Mouse (Mus musculus) liver, adult (tissue): ENCODE data around the gene Rftn1.

ENCODE experiments used
- GATA4 ChIP-seq: IDR thresholded peaks from 2 replicates; pipeline ENCODE4 v1.6.1; 2014; ENCODE audit warnings: mild to moderate bottlenecking, low read length; ENCODE audit not compliant: insufficient replicate concordance

The Rftn1 gene

DNA sequence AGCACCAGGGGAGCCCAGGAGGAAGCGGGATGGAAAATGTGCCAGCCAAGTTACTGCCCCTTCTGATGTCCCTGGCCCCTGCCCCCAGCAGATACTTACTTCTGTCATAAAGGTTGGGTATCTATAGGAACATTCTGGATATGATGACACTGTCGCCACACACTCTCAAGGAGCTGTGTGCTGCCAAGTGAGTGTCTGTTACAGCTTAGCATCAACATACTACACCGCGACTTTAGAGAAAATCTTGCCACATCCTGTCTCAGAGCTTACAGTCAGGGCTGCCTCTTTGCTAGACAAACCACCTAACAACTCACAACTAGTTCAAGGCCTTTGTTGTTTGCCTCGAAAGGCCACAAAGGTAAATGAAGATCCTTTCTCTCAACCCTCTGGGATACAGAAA lies 96.4 kb downstream of the Rftn1 start:
- no peak for TF ChIP-seq GATA4

DNA sequence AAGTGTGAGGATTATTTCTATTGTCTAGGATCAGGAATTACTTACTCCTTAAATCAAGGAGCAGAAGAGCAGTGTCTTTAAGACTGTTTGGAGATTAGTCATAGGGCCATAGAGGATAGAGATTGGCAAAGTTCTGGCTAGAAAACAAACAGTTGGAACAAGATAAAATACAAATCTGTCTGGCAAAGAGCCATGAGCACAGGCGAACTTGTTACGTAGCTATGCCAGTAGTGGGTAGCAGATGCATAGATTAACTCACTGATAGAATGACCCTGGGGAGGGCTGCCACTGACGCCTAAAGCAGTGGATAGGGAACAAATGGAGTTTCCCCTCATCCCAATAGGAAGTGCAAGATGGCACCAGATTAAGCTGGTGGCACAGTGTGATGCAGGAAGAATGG lies 97.1 kb downstream of the Rftn1 start:
- no peak for TF ChIP-seq GATA4

DNA sequence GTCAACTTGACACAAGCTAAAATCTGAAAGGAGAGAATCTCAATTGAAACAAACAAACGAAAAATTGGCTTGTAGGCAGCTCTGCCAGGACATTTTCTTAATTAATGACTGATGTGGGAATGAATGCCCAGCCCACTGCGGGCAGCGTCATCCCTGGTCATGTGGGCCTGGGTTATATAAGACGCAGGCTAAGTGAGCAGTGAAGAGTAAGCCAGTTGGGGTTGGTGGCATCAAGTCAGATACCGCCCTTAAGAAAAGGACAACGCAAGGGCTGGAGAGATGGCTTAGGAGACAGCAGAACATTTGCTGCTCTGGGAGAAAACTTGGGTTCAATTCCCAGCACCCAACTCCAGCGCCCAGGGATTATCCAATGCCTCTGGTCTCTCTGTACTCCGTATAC lies 97.6 kb downstream of the Rftn1 start:
- TF ChIP-seq GATA4 = no peak

DNA sequence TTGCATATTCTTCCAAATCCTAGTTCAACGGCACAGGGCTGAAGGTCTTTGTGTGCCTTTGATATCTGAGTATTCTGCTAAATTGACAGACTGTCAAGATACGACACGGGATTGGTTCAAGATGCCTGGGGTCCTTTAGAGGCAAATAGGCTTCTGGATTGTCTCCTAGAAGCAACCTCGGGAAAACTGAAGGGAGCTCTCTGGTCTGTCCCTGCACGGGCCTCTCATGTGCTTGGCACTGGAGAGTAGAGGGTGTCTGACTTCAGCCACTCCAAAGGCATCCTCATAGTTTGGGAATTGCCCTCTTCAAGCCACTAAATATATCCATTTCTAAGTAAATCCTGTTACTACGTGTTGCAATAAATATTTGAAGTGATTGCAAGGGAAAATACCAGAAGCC lies 98.6 kb downstream of the Rftn1 start:
- TF ChIP-seq GATA4 = no peak

DNA sequence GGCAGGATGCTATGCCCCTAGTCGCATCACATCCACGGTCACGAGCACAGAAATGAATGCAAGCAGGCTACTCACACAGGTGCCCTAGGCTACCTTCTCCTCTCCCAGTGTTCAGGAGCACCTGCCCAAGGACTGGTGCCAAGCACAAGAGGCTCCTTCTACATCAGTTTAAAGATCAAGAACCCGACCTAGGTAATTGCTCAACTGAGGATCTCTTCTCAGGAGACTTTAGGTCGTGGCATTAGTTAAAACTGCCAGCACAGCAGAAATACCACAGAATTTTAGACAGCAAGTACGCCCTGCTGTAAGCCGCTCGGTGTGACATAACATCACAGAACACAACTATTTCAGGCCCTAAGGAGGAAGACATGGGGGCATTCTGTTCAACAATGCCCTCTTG lies 100.7 kb downstream of the Rftn1 start:
- no peak for TF ChIP-seq GATA4

DNA sequence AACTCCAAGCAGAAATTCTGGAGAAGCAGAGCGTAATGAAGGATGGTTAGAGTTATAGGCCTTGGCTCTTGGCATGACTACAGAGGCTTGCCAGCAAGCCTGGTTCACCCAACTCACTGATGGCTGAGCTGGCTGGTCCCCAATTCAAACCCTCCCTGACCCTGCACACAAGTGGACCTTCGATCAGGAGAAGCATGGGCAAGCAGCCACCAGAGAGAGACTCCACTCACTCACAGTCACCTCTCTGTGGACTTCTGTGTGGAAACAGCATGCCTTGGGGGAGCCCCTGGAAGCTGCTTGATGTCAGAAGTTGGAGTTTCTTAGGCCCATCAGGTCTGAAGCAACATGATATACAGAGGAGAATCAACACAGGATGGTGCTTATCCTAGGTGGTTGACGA lies 102.4 kb downstream of the Rftn1 start:
- no peak for TF ChIP-seq GATA4

DNA sequence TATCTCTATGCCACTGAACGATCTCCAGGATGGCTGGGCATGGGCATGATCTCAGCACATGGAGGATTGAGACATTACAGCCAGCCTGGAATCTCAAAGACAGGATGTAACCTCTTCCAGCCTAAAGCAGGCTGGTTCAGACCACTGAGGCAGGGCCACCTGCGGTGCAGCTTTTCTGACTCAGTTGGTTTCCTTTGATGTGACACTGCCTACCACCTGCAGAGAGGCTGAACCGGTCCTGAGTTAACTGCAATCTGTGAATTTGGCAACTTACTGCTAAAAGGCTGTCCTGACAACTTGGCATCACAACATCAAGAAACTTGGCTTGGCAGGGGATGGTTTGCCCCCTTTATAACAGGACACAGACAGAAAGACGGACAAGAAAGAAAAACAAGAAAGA lies 103.6 kb downstream of the Rftn1 start:
- no peak for TF ChIP-seq GATA4

DNA sequence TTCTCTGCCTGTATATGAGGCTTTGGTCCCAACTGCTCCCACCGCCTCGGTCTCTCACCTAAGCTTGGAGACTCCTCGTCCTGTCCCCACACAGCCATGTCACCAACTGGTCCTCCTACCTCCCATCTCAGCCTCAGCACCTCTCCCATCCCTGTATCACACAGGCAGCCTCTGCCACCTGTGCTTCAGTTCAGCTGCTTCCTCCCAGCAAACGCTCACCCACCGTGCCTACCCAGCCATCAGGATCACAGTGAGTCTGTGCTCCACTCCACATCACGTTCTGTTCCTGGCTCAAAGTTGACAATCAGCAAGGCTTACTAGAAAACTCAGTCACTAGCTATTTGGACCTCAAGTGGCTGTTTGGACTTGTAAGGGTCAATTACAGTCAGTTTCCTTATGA lies 105.8 kb downstream of the Rftn1 start:
- no peak for TF ChIP-seq GATA4

DNA sequence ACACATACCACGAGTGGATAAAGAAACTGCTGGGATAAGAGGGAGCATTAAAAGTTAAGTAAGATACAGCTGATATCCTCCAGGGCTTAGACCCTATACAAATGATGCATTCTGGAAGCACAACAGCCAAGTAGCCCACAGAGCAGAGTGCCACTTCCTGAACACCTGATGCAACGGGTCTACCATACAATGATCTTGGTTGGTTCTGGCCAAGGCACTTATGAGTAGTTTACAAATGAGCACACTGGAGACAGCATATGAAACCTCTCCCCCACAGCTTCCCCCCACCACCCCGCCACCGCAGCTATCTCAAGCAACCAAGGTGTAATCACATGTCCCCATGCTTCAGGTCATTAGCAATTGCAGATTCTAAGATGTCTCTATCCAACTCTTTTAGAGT lies 106.5 kb downstream of the Rftn1 start:
- no peak for TF ChIP-seq GATA4

DNA sequence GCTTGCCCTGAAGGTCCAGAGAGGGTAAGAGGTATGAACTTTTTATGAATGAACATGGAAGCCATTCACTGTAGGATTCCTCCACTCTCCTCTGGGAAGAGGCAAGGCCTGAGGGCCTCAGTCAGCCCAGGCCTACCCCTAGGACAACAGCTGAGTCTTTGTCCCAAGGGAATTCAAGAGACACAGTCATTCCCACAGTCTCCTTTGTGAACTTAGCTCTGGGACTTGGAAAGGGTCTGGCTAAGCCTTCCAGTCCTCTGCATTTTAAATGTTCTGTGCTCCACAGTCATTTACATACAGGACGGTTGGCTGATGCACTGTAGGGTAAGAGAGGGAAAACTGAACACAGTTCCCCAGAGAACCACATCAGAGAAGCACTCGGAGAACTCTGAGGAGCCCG lies 107.5 kb downstream of the Rftn1 start:
- TF ChIP-seq GATA4 = no peak

DNA sequence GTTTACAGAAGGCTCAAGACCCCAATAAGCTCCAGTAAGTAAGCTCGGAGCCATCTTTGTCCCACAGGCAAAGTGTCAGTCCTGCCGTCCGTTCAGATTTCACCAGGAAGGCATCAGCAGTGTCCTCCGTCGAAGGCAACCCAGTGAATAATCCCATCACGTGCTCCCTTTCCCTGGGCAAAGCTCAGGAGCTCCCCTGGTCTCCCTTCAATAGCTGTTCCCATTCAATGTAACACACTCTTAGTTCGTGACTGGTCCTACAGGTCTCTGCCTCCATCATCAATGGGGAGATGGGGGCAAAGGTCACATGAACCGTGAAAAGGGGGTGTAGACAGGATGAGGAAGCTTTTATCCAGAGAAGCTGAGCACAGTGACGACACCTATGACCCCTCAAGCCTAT lies 108.8 kb downstream of the Rftn1 start:
- TF ChIP-seq GATA4 = no peak

DNA sequence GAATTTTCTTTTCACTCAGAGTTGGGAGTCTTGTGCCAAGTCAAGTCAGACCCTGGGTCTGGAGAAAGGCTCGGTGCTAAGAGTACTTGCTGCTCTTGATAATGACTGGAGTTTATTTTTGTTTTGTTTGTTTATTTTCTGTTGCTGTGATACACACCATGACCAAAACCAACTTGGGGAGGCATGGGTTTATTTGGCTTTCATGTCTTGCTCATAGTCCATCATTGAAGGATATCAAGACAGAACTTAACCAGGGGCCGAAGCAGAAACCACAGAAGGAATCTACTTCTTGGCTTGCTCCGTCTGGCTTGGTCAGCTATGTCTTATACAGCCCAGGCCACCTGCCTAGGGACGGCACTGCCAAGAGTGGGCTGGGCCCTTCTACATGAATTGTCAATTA lies 109.5 kb downstream of the Rftn1 start:
- TF ChIP-seq GATA4 = no peak

DNA sequence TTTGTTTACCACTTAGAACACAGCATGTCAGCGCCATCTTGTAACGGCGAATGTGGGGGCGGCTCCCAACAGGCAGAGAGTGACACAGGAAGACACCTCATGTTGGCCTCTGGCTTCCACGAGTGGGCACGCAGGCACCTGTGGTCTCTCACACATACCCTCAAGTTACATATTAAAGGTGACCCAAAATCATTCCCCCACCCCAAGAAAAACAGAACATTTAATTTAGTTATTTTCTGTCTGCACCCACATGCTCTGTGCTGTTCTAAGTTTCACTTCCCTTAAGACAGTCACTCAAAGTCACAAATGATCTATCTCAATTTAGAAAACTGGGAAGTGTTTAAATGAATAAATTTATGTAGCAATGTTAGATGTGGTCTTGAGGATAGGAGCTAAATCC lies 111.7 kb downstream of the Rftn1 start:
- TF ChIP-seq GATA4 = no peak

DNA sequence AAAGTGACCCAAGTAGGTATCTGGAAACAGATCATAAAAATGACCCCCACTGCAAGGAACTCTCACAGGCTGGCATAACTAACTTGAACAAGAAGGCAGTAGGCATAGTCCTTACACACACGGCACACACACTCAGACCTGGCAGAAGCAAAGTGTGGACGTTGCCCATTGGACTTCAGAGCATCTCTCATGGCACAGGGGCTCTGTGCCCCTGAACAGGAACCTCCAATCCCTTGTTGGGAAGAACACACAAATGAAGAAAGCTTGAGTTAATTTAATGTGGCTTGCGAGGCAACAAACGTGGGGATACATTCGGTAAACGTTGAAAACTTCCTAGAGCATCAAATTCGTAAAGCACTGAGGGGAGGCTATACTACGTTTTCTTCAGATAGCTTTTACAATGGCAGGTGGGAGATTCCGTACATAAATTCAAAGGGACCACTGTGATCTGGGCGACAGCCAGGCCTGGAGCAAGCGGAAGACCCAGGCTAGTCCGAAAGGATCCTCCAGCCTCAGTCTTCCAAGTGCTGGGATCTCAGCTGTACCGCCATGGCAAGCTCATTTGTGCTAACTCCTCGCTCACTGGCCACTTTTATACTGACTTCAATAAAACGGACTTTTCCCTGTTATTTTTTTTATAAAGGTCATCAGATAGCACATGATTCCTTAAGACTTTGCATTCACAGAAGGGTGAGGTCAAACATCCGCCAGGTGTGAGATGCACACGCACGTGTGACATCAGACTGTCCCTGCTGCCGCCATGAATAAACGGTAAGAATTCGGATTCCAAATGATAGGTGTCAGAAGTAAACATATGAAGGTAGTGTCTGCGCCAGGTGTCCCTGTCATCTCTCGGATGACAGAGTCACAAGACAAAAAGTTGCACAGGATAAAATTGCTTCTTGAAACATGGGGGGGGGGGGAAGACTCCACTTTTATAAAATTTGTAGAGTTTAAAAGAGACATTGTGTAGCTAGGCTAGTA lies 117.2 kb downstream of the Rftn1 start:
- TF ChIP-seq GATA4 = no peak

DNA sequence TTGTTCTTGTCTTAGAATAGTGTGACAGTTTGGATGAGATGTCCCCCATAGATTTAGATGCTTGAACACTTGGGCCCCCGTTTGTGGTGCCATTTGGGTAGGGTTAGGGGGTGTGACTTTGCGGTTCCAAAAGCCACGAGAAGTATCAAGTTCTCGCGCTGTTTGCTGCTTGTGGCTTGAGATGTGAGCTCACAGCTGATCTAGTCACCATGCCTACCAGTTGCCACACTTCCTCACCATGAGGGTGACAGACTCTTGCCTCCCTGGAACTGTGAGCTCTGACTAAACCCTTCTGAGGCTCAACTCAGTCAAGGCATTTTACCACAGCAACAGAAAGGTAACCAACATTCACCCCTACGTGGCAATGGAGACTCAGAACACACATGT lies 118.9 kb downstream of the Rftn1 start:
- TF ChIP-seq GATA4 = no peak

DNA sequence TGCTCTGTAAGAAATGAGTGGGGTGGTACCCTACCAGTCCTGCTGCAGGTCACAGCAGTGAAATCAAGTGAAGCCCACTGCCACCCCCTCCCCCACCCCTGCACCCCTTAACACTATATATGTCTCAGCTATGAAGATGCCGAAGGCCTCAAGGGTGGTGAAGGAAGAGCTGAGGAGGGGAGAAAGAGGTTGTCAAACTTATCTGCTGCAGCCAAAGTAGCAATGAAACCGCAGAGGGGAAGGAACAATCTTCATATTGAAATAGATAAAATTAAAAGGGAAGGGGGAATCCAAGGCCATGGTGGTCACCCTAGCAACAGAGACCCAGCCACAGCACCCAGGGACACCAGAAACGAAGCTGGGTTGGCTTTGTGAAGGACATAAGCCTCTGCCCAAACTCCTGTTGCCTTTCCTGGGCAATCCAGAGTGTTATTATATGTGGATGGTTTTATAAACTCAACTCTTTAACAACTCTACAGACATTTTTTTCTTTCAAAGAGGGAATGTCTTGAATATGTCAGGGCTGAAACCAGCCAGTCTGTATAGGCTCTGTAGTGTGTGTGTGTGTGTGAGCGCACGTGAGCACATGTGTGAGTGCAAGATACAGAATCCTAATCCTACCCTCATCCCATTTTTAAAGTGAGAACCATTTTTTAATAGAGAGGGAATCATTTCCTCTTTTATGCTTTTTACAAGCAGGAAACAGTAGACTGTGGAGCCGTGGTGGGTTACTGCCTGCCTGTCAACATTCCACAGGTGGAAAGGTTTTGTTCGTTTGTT lies 119.5 kb downstream of the Rftn1 start:
- no peak for TF ChIP-seq GATA4

DNA sequence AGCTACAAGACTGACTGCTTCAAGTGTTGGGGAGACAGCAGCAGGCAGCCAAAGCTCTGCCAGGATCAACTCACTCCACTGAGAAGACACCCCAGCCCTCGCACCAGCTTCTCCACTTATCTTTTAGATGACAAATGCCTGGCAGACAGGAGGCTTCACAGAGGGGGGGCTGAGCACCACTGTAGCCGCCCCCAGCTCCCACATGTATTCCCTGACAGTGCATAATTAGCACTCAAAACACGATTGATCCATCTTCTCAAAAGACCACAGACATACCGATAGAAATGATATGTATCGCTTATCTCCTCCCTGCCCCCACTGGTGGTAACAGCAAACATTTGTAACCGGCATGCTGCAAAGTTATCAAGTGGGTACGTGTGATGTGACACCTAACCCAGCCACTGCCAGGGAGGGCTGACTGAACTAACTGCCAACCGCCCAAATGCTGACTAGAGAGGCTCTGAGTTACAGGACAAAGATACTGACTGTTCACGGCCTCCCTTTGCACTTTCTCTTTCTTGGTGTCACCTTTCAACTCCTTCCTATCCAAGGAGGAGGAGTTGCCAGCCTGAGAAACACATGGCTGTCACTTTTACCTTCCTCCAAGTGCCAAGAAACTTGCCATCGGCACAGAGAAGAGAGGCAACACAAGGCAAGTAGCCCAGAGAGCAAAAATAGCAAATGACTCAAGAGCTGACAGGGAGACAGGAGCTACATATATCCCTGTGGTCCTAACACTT lies 120.4 kb downstream of the Rftn1 start:
- TF ChIP-seq GATA4 = no peak
